Mouse (Mus musculus) liver, embryonic 13.5 days (tissue): ENCODE results near the gene Sar1b. TPM values are rescaled to one million over a fixed set of nuclear protein-coding genes. Genes with fewer than 3 reads are reported as not detected.
"Not testable (repeated sequence)": the region's sequence is repeated elsewhere in the genome, so short reads cannot be mapped to it uniquely, and the experiment has no call there.

ENCODE experiments used
- ATAC-seq: fragments of 200-750 bp; cut with Nextera tagmentation; 2 replicates; pipeline ENCODE4 v1.8.0; 2017; ENCODE audit warnings: low read depth, mild to moderate bottlenecking, moderate number of reproducible peaks, moderate library complexity
- DNase-seq: peaks from one replicate; pipeline ENCODE4 v3.0.0; 2022
- H3K27ac ChIP-seq: fragments of 300-500 bp; sonication (generic); 2 replicates; pipeline ENCODE4 v1.5.1; 2015; ENCODE audit warnings: moderate library complexity, mild to moderate bottlenecking, inconsistent platforms
- H3K27me3 ChIP-seq: fragments of 300-500 bp; sonication (generic); 2 replicates; pipeline ENCODE4 v1.6.1; 2015; ENCODE audit warnings: mild to moderate bottlenecking, inconsistent platforms
- H3K36me3 ChIP-seq: fragments of 300-500 bp; sonication (generic); 2 replicates; pipeline ENCODE4 v1.6.1; 2015; ENCODE audit warnings: mild to moderate bottlenecking, inconsistent platforms
- H3K4me1 ChIP-seq: fragments of 300-500 bp; sonication (generic); replicated peaks from 2 replicates; pipeline ENCODE4 v1.6.1; 2015; ENCODE audit warnings: inconsistent platforms
- H3K4me2 ChIP-seq: fragments of 300-500 bp; sonication (generic); 2 replicates; pipeline ENCODE4 v1.6.1; 2015; ENCODE audit warnings: inconsistent platforms, mild to moderate bottlenecking, moderate library complexity
- H3K4me3 ChIP-seq: fragments of 300-500 bp; sonication (generic); replicated peaks from 2 replicates; pipeline ENCODE4 v1.5.1; 2015; ENCODE audit warnings: mild to moderate bottlenecking, inconsistent platforms
- H3K9ac ChIP-seq: fragments of 300-500 bp; sonication (generic); 2 replicates; pipeline ENCODE4 v1.6.1; 2015; ENCODE audit warnings: mild to moderate bottlenecking, inconsistent platforms
- H3K9me3 ChIP-seq: fragments of 300-500 bp; sonication (generic); replicated peaks from 2 replicates; pipeline ENCODE4 v1.6.1; 2016; ENCODE audit warnings: inconsistent platforms
- WGBS: fragments of 180-500 bp; shearing (Covaris S2); methylation state at CpG from one replicate; pipeline ENCODE4 v1.1.7; 2015; ENCODE audit not compliant: insufficient replicate concordance; 5-methylcytosine and 5-hydroxymethylcytosine counted together
- polyA plus RNA-seq: library from polyadenylated mRNA; unstranded; fragments of >200 nt; fragmentation: Nextera tagmentation; extraction: Ambion mirVana; gene quantifications from 2 replicates; pipeline ENCODE4 v1.2.1, GENCODE M21; 2015

Sar1b gene
- polyA plus RNA-seq: 90.3 and 101 TPM in 2 replicates

- peaks cover 9% of the 10 kb centered on the region; the same call in 1 of the 2 replicates for H3K27me3 ChIP-seq
- H3K27ac ChIP-seq: peak within 1 kb of the TSS; percentile 61; the same call in 1 of the 2 replicates
- peak; percentile 87 for ATAC-seq
Measured at GRCm38 (mm10) chr11:51763213-51763907, at the start of gene Sar1b, which contains the start of gene Sec24a. Gene Sar1b, plus strand, starts transcription at chr11:51763687. Gene Sec24a, minus strand, starts transcription at chr11:51763634.

DNA sequence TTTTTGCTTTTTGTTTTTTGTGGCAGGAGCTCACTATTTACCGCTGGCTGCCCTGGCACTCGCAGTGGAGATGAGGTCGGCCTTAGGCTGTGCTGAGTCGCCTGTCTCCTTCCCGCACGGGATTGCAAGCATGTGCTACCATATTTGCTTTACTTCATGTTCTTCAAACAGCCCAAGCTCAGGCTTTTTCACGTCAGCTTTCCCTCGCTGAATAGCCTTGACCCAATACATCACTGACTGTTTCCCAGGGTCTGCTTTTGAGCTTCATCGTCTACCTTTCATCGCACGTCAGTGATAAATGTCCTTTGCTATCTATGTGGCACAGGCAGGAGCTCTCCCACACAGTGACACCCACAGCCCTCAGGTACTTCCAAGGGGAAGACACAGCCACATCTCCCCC lies 42.4 kb upstream of the Sar1b start:
- Histone ChIP-seq H3K9ac (no peak overlapping the region), H3K4me2 (no peak overlapping the region), H3K9me3 (no peaks in the 10 kb centered on the region), H3K36me3 (peaks cover 80% of the 10 kb centered on the region), H3K4me3 (no peak overlapping the region), H3K27me3 (no peaks in the 10 kb centered on the region), H3K27ac (no peak overlapping the region), H3K4me1 (no peaks in the 10 kb centered on the region)
- 84% methylated on average over 11 of the region's 11 CpGs for WGBS
- ATAC-seq (no peak), DNase-seq (no peak)

More at GRCm38 (mm10) chr11:51763213-51763907, at the start of gene Sar1b, which contains the start of gene Sec24a:
- Histone ChIP-seq H3K9me3 (no peaks in the 10 kb centered on the region), H3K9ac (peak within 1 kb of the TSS; percentile 88), H3K4me1 (peaks cover 43% of the 10 kb centered on the region), H3K4me3 (peak within 1 kb of the TSS; percentile 94), H3K4me2 (peak within 1 kb of the TSS; percentile 82), H3K36me3 (no peaks in the 10 kb centered on the region)
- WGBS: 2% methylated on average over 30 of the region's 30 CpGs
- peak; percentile 72 for DNase-seq

- H3K4me3 ChIP-seq: no peak overlapping the region
- H3K4me1 ChIP-seq: 0 out of 2 replicates have a peak, but pooled peaks cover 2% of the 10 kb centered on the region
- H3K27ac ChIP-seq: no peak overlapping the region
- 59% methylated on average over 1 of the region's 1 CpGs for WGBS
- H3K9ac ChIP-seq: no peak overlapping the region
- ATAC-seq (no peak), DNase-seq (no peak)
- no peaks in the 10 kb centered on the region for H3K9me3 ChIP-seq
- no peak overlapping the region for H3K4me2 ChIP-seq
- H3K27me3 ChIP-seq: no peaks in the 10 kb centered on the region
- H3K36me3 ChIP-seq: peaks cover 62% of the 10 kb centered on the region
Measured at GRCm38 (mm10) chr11:51732883-51733282, 30.6 kb upstream of the Sar1b start.

DNA sequence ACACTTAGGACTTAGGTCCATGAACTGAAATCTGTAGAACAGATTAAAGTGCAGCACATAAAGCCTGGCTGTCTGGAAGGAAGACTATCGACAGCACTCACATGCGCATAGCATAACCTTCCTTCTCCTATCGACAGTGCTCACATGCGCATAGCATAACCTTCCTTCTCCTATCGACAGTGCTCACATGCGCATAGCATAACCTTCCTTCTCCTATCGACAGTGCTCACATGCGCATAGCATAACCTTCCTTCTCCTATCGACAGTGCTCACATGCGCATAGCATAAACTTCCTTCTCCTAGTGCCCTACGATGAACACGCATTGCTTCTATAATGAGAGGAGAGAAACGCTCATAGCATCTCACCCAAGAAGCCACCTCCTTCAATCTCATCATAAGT lies 29.3 kb upstream of the Sar1b start:
- H3K27ac ChIP-seq, H3K9me3 ChIP-seq, H3K27me3 ChIP-seq, H3K9ac ChIP-seq, H3K4me2 ChIP-seq, ATAC-seq, H3K4me3 ChIP-seq, DNase-seq: not testable (repeated sequence)
- Histone ChIP-seq H3K4me1 (peaks cover 14% of the 10 kb centered on the region), H3K36me3 (peaks cover 60% of the 10 kb centered on the region)
- WGBS: 91% methylated on average over 13 of the region's 13 CpGs

GRCm38 (mm10) chr11:51738651-51739403 lies 24.7 kb upstream of the Sar1b start:
- Histone ChIP-seq H3K4me2 (peak overlapping the region; percentile 26), H3K9me3 (no peaks in the 10 kb centered on the region), H3K4me3 (no peak overlapping the region), H3K27me3 (no peaks in the 10 kb centered on the region), H3K4me1 (peaks cover 45% of the 10 kb centered on the region), H3K36me3 (peaks cover 47% of the 10 kb centered on the region), H3K27ac (peak overlapping the region; percentile 87), H3K9ac (peak overlapping the region; percentile 47; the same call in 1 of the 2 replicates)
- 42% methylated on average over 3 of the region's 3 CpGs for WGBS
- ATAC-seq (peak; percentile 93), DNase-seq (peak; percentile 39)

GRCm38 (mm10) chr11:51740701-51741100 lies 22.8 kb upstream of the Sar1b start:
- peak; percentile 34 for DNase-seq
- Histone ChIP-seq H3K9ac (peak overlapping the region; percentile 31; the same call in 1 of the 2 replicates), H3K36me3 (peaks cover 43% of the 10 kb centered on the region), H3K27ac (peak overlapping the region; percentile 84), H3K9me3 (no peaks in the 10 kb centered on the region), H3K4me3 (no peak overlapping the region), H3K4me2 (peak overlapping the region; percentile 36; the same call in 1 of the 2 replicates), H3K27me3 (no peaks in the 10 kb centered on the region), H3K4me1 (peaks cover 45% of the 10 kb centered on the region)
- ATAC-seq: peak; percentile 61
- WGBS: 37% methylated on average over 3 of the region's 3 CpGs

DNA sequence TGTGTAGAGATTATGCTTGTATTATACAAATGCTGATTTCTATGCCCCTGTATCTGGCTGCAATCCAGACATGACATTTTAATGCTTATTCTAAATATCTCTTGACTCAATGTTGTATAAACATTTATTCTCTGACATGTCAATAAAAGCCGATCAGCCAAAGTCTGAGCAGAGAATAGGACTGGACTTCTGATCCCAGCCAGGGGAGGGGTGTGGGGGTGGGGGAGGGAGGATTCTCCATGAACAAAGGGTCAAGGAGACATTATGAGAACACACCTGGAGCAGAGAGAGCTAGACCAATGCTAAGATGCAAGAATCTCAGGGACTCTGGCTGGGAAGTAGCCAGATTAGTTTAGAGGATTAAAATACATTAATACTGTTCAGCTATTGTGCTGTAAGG lies 17.4 kb upstream of the Sar1b start:
- Histone ChIP-seq H3K9me3 (no peaks in the 10 kb centered on the region), H3K27me3 (no peaks in the 10 kb centered on the region), H3K27ac (no peak overlapping the region), H3K9ac (no peak overlapping the region), H3K4me2 (no peak overlapping the region), H3K36me3 (peaks cover 52% of the 10 kb centered on the region), H3K4me3 (no peak overlapping the region), H3K4me1 (peaks cover 19% of the 10 kb centered on the region)
- WGBS: 67% methylated on average over 1 of the region's 1 CpGs
- ATAC-seq: peak; percentile 23; the same call in 1 of the 2 replicates
- DNase-seq: no peak

DNA sequence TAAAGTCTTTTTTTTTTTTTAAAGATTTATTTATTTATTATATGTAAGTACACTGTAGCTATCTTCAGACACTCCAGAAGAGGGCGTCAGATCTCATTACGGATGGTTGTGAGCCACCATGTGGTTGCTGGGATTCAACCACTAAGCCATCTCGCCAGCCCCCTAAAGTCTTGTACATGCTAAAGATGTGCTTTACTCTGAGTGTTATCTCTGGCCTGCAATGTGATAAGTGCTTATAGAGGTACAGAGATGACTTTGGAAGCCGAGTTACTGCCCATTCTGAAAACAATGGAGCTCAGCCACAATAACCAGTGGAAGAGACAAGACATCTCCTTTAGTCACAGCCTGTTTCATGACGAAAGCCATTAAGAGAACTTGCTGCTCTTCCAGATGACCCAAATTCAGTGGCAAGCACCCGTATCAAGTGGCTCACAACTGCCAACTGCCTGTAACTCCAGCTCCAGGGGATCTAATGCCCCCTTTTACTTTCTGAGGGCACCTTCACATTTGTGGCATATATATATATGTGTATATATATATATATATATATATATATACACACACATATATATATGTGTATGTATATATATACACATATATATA lies 11.8 kb upstream of the Sar1b start:
- not testable (repeated sequence) for H3K27ac ChIP-seq, H3K4me2 ChIP-seq, H3K9me3 ChIP-seq, DNase-seq, H3K9ac ChIP-seq, ATAC-seq, H3K4me3 ChIP-seq, H3K27me3 ChIP-seq
- Histone ChIP-seq H3K36me3 (peaks cover 19% of the 10 kb centered on the region), H3K4me1 (peaks cover 46% of the 10 kb centered on the region)
- 66% methylated on average over 6 of the region's 6 CpGs for WGBS

GRCm38 (mm10) chr11:51755621-51756311 lies 7.7 kb upstream of the Sar1b start:
- H3K4me2 ChIP-seq: peak overlapping the region; percentile 86
- no peak for DNase-seq
- under 1% methylated on average over 46 of the region's 46 CpGs for WGBS
- no peaks in the 10 kb centered on the region for H3K9me3 ChIP-seq
- peak overlapping the region; percentile 85 for H3K27ac ChIP-seq
- H3K4me3 ChIP-seq: peak overlapping the region; percentile 88
- peak; percentile 68 for ATAC-seq
- H3K4me1 ChIP-seq: peaks cover 52% of the 10 kb centered on the region
- no peaks in the 10 kb centered on the region for H3K36me3 ChIP-seq
- no peaks in the 10 kb centered on the region for H3K27me3 ChIP-seq
- H3K9ac ChIP-seq: peak overlapping the region; percentile 92

DNA sequence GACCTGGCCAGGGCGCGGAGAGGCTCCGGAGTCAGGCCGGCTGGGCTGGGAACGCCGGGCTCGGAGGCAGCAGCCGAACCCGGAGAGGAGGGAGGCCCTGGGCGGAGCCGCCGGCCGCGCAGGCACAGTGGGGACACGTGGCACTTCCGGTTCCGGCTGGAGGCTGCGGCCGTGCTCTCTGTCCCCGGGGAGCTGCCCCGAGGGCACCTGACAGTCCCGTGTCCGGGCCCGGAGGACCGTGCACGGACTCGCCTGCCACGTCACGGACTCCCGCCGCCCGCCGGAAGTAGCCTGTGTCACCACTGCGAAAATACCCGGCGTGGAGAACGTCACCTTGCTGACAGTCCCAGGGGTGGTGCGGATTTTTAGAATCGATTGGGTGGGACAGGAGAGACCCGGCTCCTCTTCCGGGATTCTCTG lies 7.1 kb upstream of the Sar1b start:
- Histone ChIP-seq H3K27ac (peak overlapping the region; percentile 85), H3K4me3 (peak overlapping the region; percentile 88), H3K36me3 (no peaks in the 10 kb centered on the region), H3K9me3 (no peaks in the 10 kb centered on the region), H3K27me3 (peaks cover 2% of the 10 kb centered on the region; the same call in 1 of the 2 replicates), H3K4me2 (peak overlapping the region; percentile 86), H3K4me1 (peaks cover 50% of the 10 kb centered on the region), H3K9ac (peak overlapping the region; percentile 92)
- WGBS: under 1% methylated on average over 41 of the region's 41 CpGs
- ATAC-seq (peak; percentile 98), DNase-seq (peak; percentile 90)
